Mouse (Mus musculus) heart, embryonic 13.5 days (tissue): ENCODE measurements around the gene Frmd4a. TPM values are rescaled to one million over a fixed set of nuclear protein-coding genes. Genes with fewer than 3 reads are reported as not detected.
A peak's percentile ranks its signal among the peaks of the same experiment; 100 is the strongest.

Experiments used
- ATAC-seq: fragments of 200-750 bp; cut with Nextera tagmentation; 2 replicates; pipeline ENCODE4 v1.8.0; 2017; ENCODE audit warnings: moderate TSS enrichment; ENCODE audit not compliant: insufficient number of reproducible peaks, low FRiP score, low TSS enrichment; ENCODE audit errors: extremely low read depth
- H3K27ac ChIP-seq: fragments of 300-500 bp; sonication (generic); replicated peaks from 2 replicates; pipeline ENCODE4 v1.5.1; 2015; ENCODE audit warnings: moderate library complexity, mild to moderate bottlenecking, inconsistent platforms
- H3K27me3 ChIP-seq: fragments of 300-500 bp; sonication (generic); replicated peaks from 2 replicates; pipeline ENCODE4 v1.6.1; 2015; ENCODE audit warnings: mild to moderate bottlenecking, inconsistent platforms
- H3K36me3 ChIP-seq: fragments of 300-500 bp; sonication (generic); 2 replicates; pipeline ENCODE4 v1.6.1; 2015; ENCODE audit warnings: mild to moderate bottlenecking, inconsistent platforms
- H3K4me1 ChIP-seq: fragments of 300-500 bp; sonication (generic); 2 replicates; pipeline ENCODE4 v1.6.1; 2015; ENCODE audit warnings: inconsistent platforms
- H3K4me2 ChIP-seq: fragments of 300-500 bp; sonication (generic); 2 replicates; pipeline ENCODE4 v1.6.1; 2015; ENCODE audit warnings: inconsistent platforms, mild to moderate bottlenecking, moderate library complexity
- H3K4me3 ChIP-seq: fragments of 300-500 bp; sonication (generic); 2 replicates; pipeline ENCODE4 v1.5.1; 2015; ENCODE audit warnings: moderate library complexity, mild to moderate bottlenecking, inconsistent platforms
- H3K9ac ChIP-seq: fragments of 300-500 bp; sonication (generic); 2 replicates; pipeline ENCODE4 v1.6.1; 2015; ENCODE audit warnings: inconsistent platforms, mild to moderate bottlenecking, moderate library complexity
- H3K9me3 ChIP-seq: fragments of 300-500 bp; sonication (generic); 2 replicates; pipeline ENCODE4 v1.6.1; 2016; ENCODE audit warnings: inconsistent platforms
- WGBS: fragments of 180-500 bp; shearing (Covaris S2); methylation state at CpG from one replicate; pipeline ENCODE4 v1.1.7; 2015; ENCODE audit warnings: mixed read lengths; 5-methylcytosine and 5-hydroxymethylcytosine counted together
- polyA plus RNA-seq: library from polyadenylated mRNA; unstranded; fragments of >200 nt; fragmentation: Nextera tagmentation; extraction: Ambion mirVana; gene quantifications from 2 replicates; pipeline ENCODE4 v1.2.1, GENCODE M21; 2015

Frmd4a gene
- polyA plus RNA-seq, 1 experiment from 2014 or later: 15.2 TPM

DNA sequence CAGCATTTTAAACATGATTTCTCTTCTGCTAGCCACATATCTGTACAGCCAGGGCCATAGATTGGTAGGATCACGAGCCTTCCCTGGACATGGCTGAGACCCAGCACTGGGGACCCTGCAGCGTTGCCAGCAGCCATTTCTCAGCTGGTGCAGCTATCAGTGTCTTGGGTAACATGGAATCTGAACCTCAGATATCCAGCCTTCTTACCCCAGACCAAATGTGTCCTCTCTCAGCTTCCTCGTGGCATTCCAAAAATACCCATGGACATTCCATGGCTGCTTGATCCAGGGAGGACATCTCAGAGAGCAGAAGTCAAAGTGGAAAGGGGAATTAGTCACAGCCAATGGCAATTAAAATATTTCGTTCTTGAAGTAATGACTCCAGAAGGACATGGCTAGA is 321.6 kb downstream of the Frmd4a start:
- Histone ChIP-seq H3K36me3 (no peaks in the 10 kb centered on the region), H3K27ac (peak overlapping the region; percentile 54), H3K4me2 (0 out of 2 replicates have a peak overlapping the region, but pooled peaks have one; percentile 11), H3K9me3 (no peaks in the 10 kb centered on the region), H3K27me3 (no peaks in the 10 kb centered on the region), H3K4me3 (no peak overlapping the region), H3K4me1 (peaks cover 37% of the 10 kb centered on the region), H3K9ac (no peak overlapping the region)
- 34% methylated on average over 4 of the region's 4 CpGs for WGBS
- ATAC-seq: no peak

DNA sequence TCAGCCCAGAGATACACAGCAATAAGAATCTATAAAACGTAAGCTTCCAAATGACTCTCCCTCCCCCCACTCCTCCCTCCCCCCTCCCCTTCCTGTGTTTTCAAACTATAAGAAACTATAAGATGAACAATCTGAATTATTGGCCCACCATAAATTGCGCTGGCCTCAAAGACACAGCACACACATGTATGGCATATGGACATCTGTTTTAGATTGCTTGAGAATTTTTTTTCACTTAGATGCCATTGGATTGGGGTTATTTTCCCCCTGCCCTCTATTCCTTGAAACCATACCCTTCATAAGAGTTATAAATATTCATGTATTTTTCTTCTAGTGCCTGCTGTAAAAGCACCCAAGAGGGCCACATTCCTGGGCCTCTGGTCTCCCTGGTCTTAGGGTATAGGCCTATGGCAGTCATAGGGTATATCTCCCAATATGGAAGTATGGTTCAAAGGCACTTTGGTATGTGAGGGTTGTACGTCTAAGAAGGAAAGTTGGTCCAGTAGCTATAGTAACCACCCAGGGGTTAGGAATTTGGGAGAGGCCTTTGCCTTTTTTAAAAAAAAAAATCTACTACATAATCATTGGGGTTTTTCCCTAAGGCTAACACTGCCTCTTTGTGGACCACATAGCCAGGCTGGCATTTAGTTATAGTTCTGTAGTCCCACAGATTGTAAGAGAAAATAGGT is 322.2 kb downstream of the Frmd4a start:
- ATAC-seq: no peak
- H3K4me3 ChIP-seq: no peak overlapping the region
- no peaks in the 10 kb centered on the region for H3K27me3 ChIP-seq
- H3K27ac ChIP-seq: no peak overlapping the region
- H3K4me2 ChIP-seq: no peak overlapping the region
- peaks cover 36% of the 10 kb centered on the region for H3K4me1 ChIP-seq
- no peaks in the 10 kb centered on the region for H3K9me3 ChIP-seq
- H3K36me3 ChIP-seq: no peaks in the 10 kb centered on the region
- no peak overlapping the region for H3K9ac ChIP-seq
- 71% methylated on average over 3 of the region's 3 CpGs for WGBS

DNA sequence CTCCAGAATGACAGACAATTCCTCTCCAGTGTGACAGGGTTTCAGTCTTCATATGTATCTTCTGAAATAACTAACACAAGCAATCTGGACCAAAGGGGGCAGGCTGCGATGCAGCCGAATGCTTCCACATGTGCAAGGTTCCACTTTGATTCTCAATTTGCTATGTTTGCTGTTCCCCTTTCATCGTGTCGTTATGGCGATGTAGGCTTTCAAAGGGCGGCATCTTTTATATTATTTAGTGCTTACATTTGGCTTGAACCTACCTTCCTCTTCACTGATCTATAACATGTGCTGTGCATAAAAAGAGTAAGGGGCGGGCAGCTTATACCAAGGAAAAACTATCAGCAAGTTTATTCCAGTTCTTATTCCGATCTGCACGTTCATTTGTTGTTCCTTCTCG is 322.9 kb downstream of the Frmd4a start:
- H3K9ac ChIP-seq: no peak overlapping the region
- H3K4me2 ChIP-seq: no peak overlapping the region
- no peaks in the 10 kb centered on the region for H3K9me3 ChIP-seq
- no peak for ATAC-seq
- no peaks in the 10 kb centered on the region for H3K27me3 ChIP-seq
- H3K27ac ChIP-seq: 0 out of 2 replicates have a peak overlapping the region, but pooled peaks have one; percentile 5
- H3K4me3 ChIP-seq: no peak overlapping the region
- H3K36me3 ChIP-seq: no peaks in the 10 kb centered on the region
- peaks cover 37% of the 10 kb centered on the region for H3K4me1 ChIP-seq
- 82% methylated on average over 10 of the region's 10 CpGs for WGBS

DNA sequence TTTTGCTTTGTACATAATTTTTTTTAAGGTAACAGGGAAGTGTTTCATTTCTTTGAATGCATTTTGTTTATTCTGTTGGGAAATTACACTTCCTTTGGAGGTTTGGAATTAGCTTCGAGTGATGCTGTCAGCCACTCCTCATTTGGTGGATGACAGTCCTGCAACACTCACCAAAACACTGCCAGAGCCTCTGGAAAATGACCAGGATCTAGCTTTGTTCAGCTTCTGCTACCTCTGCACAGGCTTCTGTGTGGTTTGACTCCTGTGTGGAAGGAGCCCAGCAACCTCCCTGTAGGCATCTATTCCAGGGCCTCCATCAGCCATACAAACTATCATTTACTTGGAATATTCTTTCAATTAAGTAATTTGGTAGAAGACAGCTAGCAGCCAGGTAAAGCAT is 323.6 kb downstream of the Frmd4a start:
- no peak for ATAC-seq
- no peak overlapping the region for H3K9ac ChIP-seq
- no peak overlapping the region for H3K4me3 ChIP-seq
- H3K36me3 ChIP-seq: no peaks in the 10 kb centered on the region
- H3K4me2 ChIP-seq: no peak overlapping the region
- no peaks in the 10 kb centered on the region for H3K27me3 ChIP-seq
- 59% methylated on average over 1 of the region's 1 CpGs for WGBS
- no peak overlapping the region for H3K27ac ChIP-seq
- H3K4me1 ChIP-seq: peaks cover 44% of the 10 kb centered on the region
- H3K9me3 ChIP-seq: no peaks in the 10 kb centered on the region

DNA sequence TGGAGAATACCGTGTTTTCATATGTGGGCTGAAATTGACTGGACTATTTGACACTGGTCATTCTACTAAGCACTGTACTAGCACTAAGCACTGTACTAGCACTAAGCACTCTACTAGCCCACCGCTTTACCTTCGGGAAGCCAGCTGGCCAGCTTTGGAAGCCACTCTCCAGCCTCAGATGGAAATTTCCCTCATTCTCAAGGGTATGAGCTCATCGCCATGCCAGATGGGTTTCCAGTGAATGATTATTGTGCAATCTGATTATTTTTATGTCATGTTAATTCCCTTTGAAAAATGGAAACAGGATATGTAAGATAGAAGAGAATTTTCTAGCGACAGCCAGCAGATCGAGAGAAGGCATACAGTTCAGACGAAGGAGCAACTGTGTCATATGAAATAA is 324.5 kb downstream of the Frmd4a start:
- no peak for ATAC-seq
- WGBS: 77% methylated on average over 7 of the region's 7 CpGs
- Histone ChIP-seq H3K9me3 (no peaks in the 10 kb centered on the region), H3K4me2 (no peak overlapping the region), H3K27me3 (no peaks in the 10 kb centered on the region), H3K4me1 (peaks cover 52% of the 10 kb centered on the region), H3K36me3 (no peaks in the 10 kb centered on the region), H3K4me3 (no peak overlapping the region), H3K27ac (no peak overlapping the region), H3K9ac (no peak overlapping the region)

DNA sequence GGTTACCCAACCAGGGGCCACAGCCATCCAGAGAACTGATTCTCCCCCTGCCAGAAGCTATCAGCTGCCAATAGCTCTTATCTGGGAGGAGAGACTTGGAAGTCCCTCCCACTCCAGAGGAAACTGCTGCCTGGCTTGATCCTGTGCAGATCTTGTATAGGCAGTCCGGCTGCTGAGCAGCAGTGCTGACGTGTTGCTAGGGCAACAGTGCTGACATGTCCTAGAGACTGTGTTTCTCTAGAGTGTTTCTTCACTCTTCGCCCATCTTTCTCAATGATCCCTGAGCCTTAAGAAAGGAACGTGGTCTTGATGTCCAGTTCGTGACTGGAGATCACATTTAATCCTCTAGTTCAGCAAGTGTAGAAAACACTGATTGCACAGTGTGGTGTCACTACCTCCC is 326.9 kb downstream of the Frmd4a start:
- Histone ChIP-seq H3K36me3 (no peaks in the 10 kb centered on the region; the same call in 1 of the 2 replicates), H3K9ac (no peak overlapping the region), H3K4me2 (no peak overlapping the region), H3K4me1 (peaks cover 49% of the 10 kb centered on the region), H3K9me3 (no peaks in the 10 kb centered on the region), H3K27me3 (no peaks in the 10 kb centered on the region), H3K27ac (no peak overlapping the region), H3K4me3 (no peak overlapping the region)
- ATAC-seq: no peak
- 43% methylated on average over 5 of the region's 5 CpGs for WGBS

DNA sequence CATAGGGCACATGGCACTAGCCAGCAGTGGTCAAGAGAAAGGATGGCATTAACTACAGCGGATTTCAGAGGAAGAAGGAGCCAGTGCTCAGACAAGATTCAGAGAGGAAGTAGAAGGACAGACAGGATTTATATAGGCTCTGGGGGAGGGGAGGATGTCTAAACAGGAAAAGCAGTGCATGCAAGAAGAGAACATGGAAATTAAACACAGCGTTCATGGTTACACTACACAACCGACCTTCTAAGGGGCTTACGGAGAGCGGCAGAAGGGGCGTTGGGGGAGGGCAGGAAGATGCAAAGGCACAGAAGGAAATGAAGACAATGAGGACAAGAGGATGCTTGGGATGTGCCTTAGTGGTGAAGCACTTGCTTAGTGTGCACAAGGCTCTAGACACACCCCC is 328.7 kb downstream of the Frmd4a start:
- peak overlapping the region; percentile 6; the same call in 1 of the 2 replicates for H3K4me2 ChIP-seq
- WGBS: 61% methylated on average over 6 of the region's 6 CpGs
- H3K36me3 ChIP-seq: no peaks in the 10 kb centered on the region; the same call in 1 of the 2 replicates
- no peak overlapping the region for H3K4me3 ChIP-seq
- H3K9ac ChIP-seq: no peak overlapping the region
- no peak for ATAC-seq
- H3K9me3 ChIP-seq: no peaks in the 10 kb centered on the region
- H3K27ac ChIP-seq: no peak overlapping the region; the same call in 1 of the 2 replicates
- H3K4me1 ChIP-seq: peaks cover 37% of the 10 kb centered on the region
- H3K27me3 ChIP-seq: no peaks in the 10 kb centered on the region

DNA sequence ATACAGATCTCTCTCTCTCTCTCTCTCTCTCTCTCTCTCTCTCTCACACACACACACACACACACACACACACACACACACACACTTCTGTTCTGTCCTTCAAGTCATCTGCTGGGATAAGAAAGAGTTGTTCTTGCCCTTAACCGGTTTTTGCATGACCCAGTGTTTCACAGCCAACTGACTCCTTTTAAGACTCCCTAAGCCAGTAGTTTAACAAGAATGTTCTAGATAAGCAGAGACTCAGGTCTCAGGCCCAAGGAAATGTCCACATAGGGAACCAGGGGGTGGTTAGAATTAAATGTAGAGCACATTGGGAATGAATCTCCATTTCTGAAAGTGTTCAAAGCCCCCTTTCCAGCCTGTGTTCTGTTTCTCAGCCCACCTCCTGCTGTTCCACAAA is 329.4 kb downstream of the Frmd4a start:
- Histone ChIP-seq H3K27ac (no peak overlapping the region; the same call in 1 of the 2 replicates), H3K9me3 (no peaks in the 10 kb centered on the region), H3K4me1 (peaks cover 39% of the 10 kb centered on the region), H3K4me2 (no peak overlapping the region), H3K27me3 (no peaks in the 10 kb centered on the region), H3K36me3 (no peaks in the 10 kb centered on the region; the same call in 1 of the 2 replicates), H3K4me3 (no peak overlapping the region), H3K9ac (no peak overlapping the region)
- WGBS: 40% methylated on average over 1 of the region's 1 CpGs
- no peak for ATAC-seq

DNA sequence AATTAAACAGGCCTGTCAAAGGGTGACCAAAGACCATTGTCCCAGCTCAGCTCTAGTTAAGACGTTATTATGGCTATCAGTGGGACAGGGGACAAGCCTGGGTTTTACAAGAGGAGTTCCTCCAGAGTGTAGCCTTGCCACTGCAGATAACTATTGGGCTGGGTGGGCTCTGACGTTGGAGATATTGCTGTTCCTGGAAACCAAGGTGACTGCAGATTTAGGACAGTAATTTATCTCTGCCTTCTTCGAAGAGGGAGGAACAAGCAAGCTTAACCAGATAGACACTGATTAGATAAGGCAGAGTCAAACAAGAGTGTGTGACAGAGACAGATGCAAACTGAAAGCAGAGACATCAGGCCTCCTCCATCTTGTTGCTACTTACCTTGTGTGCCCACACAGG is 330.3 kb downstream of the Frmd4a start:
- WGBS: 10% methylated on average over 3 of the region's 3 CpGs
- Histone ChIP-seq H3K27me3 (no peaks in the 10 kb centered on the region), H3K9ac (no peak overlapping the region), H3K4me3 (no peak overlapping the region), H3K36me3 (no peaks in the 10 kb centered on the region; the same call in 1 of the 2 replicates), H3K27ac (no peak overlapping the region), H3K4me1 (peaks cover 47% of the 10 kb centered on the region), H3K4me2 (no peak overlapping the region), H3K9me3 (no peaks in the 10 kb centered on the region)
- no peak for ATAC-seq

DNA sequence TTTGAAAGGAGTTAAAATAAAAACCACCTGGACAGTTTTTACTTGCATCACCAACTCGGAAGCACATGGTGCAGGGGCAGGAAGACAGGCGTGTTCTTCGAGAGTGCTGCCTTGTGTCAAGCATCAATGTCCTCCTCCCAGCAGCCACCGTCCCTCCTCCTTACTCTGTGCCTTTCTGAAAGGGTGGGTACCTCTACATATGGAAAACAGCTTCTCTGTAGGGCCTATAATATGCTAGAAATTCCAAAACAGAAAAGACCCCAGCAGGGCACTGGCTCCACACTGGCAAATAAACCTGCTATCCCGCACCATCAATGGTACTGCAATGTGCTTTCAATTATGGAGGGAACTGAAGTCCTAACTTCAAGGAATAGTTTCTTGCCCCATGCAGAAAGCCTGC is 331.0 kb downstream of the Frmd4a start:
- Histone ChIP-seq H3K4me3 (no peak overlapping the region), H3K27me3 (no peaks in the 10 kb centered on the region), H3K4me1 (peaks cover 51% of the 10 kb centered on the region), H3K4me2 (no peak overlapping the region), H3K9me3 (no peaks in the 10 kb centered on the region), H3K27ac (no peak overlapping the region), H3K9ac (no peak overlapping the region), H3K36me3 (no peaks in the 10 kb centered on the region; the same call in 1 of the 2 replicates)
- no peak for ATAC-seq
- 73% methylated on average over 5 of the region's 5 CpGs for WGBS

DNA sequence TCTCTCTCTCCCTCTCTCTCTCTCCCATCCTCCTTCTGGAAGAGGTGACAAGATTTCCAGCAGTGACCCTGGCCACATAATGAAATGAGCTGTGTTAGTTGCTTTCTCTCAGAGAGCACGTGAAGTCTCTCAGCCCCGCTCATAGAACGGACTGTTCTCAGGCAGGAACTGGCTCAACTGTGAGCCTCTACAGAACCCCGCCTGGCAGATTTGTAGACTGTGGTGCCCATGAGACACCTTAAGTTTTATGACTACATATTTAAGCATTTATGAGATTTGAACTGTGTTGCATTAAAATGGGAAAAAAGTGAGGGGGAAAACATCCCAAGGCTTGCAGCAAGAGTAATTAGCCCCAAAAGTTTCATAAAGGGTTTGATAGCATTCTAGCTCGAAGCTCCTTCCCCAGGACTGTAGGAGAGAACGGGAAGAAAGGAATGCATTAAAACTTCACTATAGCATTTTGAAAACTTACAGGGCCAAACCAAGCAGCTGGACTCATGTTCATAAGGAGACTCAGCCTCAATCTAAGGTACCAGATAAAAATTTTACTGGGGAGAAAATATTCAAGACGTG is 339.4 kb downstream of the Frmd4a start:
- Histone ChIP-seq H3K4me2 (no peak overlapping the region), H3K36me3 (no peaks in the 10 kb centered on the region), H3K4me1 (peaks cover 25% of the 10 kb centered on the region), H3K9ac (no peak overlapping the region), H3K27ac (no peak overlapping the region), H3K9me3 (no peaks in the 10 kb centered on the region), H3K4me3 (no peak overlapping the region), H3K27me3 (no peaks in the 10 kb centered on the region)
- ATAC-seq: no peak
- 79% methylated on average over 7 of the region's 7 CpGs for WGBS
